Mouse (Mus musculus) gastrocnemius, postnatal 14 days (tissue): ENCODE measurements at regions not wholly inside any gene's neighbourhood (a gene's known extent, or its start where the extent isn't known, plus 50 kb on each side); places are given as distances from the start of the nearest gene placed in this dataset.

Experiments
- DNase-seq: peaks from one replicate; pipeline ENCODE4 v3.0.0; 2021; ENCODE audit warnings: mixed read lengths
- intact Hi-C: fragments of 180-260 bp; cut with DNase I; formaldehyde crosslinking; loops from one replicate; pipeline ENCODE4 v1.15.1; 2025; ENCODE audit warnings: low total_unique reads

GRCm38 (mm10) chr12:79928298-79928697 is 184.5 kb downstream of the Zfp36l1 start:
- DNase-seq: peak; percentile 46
- intact Hi-C loops: no loop called here

GRCm38 (mm10) chr12:79925704-79926588 is 186.9 kb downstream of the Zfp36l1 start:
- intact Hi-C loops: no loop called here
- DNase-seq: peak; percentile 70

- intact Hi-C loops: no loop called here
- no peak for DNase-seq
These were observed 187.7 kb downstream of the Zfp36l1 start for GRCm38 (mm10) chr12:79924921-79925703.

- no peak for DNase-seq
- intact Hi-C loops: no loop called here
These were observed 189.0 kb downstream of the Zfp36l1 start for GRCm38 (mm10) chr12:79923811-79924210.

GRCm38 (mm10) chr12:79921786-79922185 is 191.0 kb downstream of the Zfp36l1 start:
- DNase-seq: no peak
- intact Hi-C loops: no loop called here

- intact Hi-C loops: no loop called here
These were observed 193.8 kb downstream of the Zfp36l1 start for GRCm38 (mm10) chr12:79918983-79919382.

GRCm38 (mm10) chr12:79917634-79918289 is 195.1 kb downstream of the Zfp36l1 start:
- intact Hi-C loops: no loop called here
- no peak for DNase-seq

More at GRCm38 (mm10) chr12:79918983-79919382, 193.8 kb downstream of the Zfp36l1 start:
- no peak for DNase-seq

GRCm38 (mm10) chr12:79916896-79917633 is 195.7 kb downstream of the Zfp36l1 start:
- intact Hi-C loops: no loop called here
- DNase-seq: peak; percentile 39

GRCm38 (mm10) chr12:79913898-79914297 is 198.9 kb downstream of the Zfp36l1 start:
- DNase-seq: no peak
- intact Hi-C loops: no loop called here

- intact Hi-C loops: no loop called here
- DNase-seq: no peak
These were observed 200.3 kb downstream of the Zfp36l1 start for GRCm38 (mm10) chr12:79912281-79913063.

- no peak for DNase-seq
These were observed 201.7 kb downstream of the Zfp36l1 start for GRCm38 (mm10) chr12:79910884-79911759.

GRCm38 (mm10) chr12:79907583-79907982 is 205.2 kb downstream of the Zfp36l1 start:
- no peak for DNase-seq

More at GRCm38 (mm10) chr12:79910884-79911759, 201.7 kb downstream of the Zfp36l1 start:
- intact Hi-C loops: no loop called here

GRCm38 (mm10) chr12:79906738-79907365 is 206.0 kb downstream of the Zfp36l1 start:
- intact Hi-C loops: no loop called here
- no peak for DNase-seq

More at GRCm38 (mm10) chr12:79907583-79907982, 205.2 kb downstream of the Zfp36l1 start:
- intact Hi-C loops: no loop called here

- peak; percentile 75 for DNase-seq
- intact Hi-C loops: no loop called here
These were observed 206.7 kb downstream of the Zfp36l1 start for GRCm38 (mm10) chr12:79905828-79906737.

- intact Hi-C loops: no loop called here
- DNase-seq: peak; percentile 49
These were observed 207.8 kb downstream of the Zfp36l1 start for GRCm38 (mm10) chr12:79904913-79905549.

GRCm38 (mm10) chr12:79902761-79903160 is 210.1 kb downstream of the Zfp36l1 start:
- intact Hi-C loops: no loop called here
- no peak for DNase-seq
